Mouse (Mus musculus) splenic B cell, adult 2 months (primary cell): Measurements from ENCODE around the gene Rfx8.
A peak's percentile ranks its signal among the peaks of the same experiment; 100 is the strongest.

Source experiments
- DNase-seq: peaks from one replicate; pipeline ENCODE4 v3.0.0-alpha.2; 2011; ENCODE audit warnings: low read depth, low spot score
- H3K27me3 ChIP-seq: 2 replicates; pipeline ENCODE4 v1.6.1; 2012; ENCODE audit warnings: mild to moderate bottlenecking, low read length, moderate library complexity, mixed read lengths; ENCODE audit not compliant: control insufficient read depth, poor library complexity, insufficient read depth, severe bottlenecking
- H3K36me3 ChIP-seq: 2 replicates; pipeline ENCODE4 v1.6.1; 2012; ENCODE audit warnings: mild to moderate bottlenecking, low read length, moderate library complexity, mixed read lengths; ENCODE audit not compliant: control insufficient read depth, poor library complexity, insufficient read depth, severe bottlenecking

Rfx8 gene

DNA sequence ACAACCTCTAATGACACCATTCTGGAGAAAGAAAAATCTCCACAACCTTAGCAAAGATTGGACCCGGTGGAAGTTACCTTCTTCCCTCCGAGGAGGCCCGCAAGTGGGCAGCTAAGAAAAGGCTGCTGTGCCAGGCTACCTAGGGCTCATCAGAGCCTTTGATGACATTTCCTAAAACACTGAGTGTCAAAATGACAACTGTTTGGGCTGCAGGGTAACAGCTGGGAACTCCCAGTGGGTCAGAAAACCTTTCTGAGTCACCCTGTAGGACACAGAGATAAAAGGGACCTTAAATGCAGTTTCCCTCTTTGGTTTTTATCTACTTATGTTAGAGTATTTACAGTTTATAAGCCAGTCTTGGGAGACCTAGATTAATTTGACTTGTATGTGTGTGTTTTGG lies 6.1 kb downstream of the Rfx8 start:
- H3K36me3 ChIP-seq: no peaks in the 10 kb centered on the region
- H3K27me3 ChIP-seq: no peaks in the 10 kb centered on the region; the same call in 1 of the 2 replicates
- DNase-seq: no peak

DNA sequence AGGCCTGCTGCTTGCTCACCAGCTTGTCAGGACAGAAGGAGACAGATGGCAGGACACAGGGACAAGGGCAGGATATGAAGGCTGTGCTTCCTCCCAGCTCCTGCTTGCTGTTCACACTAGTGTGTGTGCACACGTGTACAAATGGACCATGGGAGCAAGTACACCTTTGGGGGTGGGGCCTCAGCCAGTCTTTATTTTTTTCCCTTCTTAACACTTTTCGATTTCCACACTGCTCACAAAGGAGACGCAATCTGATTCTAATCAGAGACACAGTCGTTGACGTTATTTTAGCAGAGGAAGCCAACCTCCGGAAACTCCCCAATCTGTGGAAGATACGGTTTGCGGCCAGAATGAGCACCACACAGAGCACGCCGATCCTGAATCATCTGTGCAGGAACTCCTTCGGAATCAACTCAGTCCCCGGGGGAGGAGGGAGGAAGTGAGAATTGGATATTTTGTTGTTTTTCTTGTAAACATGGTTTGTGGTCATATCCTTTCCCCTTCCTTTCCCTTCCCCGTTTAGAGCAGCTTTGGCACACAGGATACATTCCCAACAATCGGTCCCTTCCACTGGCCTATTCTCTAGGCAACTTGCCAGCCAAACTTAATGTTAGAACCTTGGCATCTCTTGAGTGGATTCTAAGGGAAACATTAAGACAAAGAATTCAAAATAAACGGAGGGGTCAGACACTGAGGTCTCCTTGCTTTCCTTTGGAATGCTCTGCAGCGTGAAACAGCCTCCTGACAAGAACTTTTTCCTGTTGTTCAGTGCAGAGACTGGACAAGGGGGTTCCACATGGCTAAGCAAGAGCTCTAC lies 6.7 kb downstream of the Rfx8 start:
- peak; percentile 40 for DNase-seq
- no peaks in the 10 kb centered on the region for H3K36me3 ChIP-seq
- no peaks in the 10 kb centered on the region; the same call in 1 of the 2 replicates for H3K27me3 ChIP-seq

DNA sequence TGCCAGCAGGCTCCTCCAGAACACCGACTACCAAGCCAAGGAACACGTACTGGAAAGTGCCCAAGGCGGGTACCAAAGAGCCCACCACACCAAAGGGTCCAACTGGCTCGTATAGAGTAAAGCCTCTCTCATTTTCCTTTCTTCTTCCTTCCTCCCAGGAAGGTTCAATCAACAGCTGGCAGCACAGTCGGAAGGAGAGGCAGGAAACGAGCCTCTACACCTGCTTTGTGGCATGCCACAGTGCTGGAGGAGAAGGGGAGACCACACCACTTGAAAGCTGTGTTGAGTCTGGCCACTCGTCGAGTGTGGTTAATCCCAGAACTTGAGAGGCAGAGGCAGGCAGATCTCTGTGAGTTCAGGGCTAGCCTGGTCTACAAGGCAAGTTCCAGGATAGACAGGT lies 7.5 kb downstream of the Rfx8 start:
- DNase-seq: no peak
- no peaks in the 10 kb centered on the region for H3K36me3 ChIP-seq
- H3K27me3 ChIP-seq: no peaks in the 10 kb centered on the region; the same call in 1 of the 2 replicates

DNA sequence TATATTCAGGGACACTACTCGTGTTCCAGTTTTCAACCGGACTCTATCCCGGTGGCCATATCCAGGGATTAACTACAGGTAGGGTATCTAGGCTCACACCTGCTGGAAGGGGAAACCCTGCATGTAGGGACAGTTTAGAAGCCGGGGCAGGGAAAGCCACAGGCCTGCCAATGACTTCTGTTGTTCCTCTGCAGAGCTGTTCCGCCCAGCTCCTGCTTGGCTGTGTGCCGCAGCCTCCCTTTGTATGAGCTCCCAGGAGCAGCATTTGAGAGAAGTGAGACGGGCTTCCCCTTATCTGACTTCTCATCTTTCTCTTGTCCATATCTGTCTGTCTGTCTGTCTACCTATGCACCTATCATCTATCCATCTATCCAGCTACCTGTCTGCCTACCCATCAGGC lies 8.5 kb downstream of the Rfx8 start:
- Histone ChIP-seq H3K36me3 (no peaks in the 10 kb centered on the region), H3K27me3 (no peaks in the 10 kb centered on the region)
- DNase-seq: no peak

DNA sequence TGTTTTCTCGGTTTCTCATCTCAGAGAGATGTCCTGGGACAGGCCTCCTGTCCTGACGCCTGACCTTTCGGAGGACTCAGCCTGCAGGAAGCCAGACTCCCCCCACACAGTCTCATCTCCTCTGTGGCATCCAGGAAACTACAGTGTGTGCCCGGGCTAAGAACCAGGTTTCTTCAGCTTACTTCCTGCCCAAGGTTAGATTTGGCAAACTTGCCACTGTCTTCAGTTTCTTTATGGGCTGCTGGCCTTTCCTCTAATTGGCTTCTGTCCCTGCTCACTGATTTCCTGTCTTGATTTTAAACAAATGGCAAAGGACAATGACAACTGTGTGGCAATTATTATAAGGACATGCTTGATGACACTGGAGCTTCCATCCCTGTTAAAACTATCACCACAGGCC lies 10.2 kb downstream of the Rfx8 start:
- no peak for DNase-seq
- Histone ChIP-seq H3K27me3 (no peaks in the 10 kb centered on the region), H3K36me3 (no peaks in the 10 kb centered on the region)

DNA sequence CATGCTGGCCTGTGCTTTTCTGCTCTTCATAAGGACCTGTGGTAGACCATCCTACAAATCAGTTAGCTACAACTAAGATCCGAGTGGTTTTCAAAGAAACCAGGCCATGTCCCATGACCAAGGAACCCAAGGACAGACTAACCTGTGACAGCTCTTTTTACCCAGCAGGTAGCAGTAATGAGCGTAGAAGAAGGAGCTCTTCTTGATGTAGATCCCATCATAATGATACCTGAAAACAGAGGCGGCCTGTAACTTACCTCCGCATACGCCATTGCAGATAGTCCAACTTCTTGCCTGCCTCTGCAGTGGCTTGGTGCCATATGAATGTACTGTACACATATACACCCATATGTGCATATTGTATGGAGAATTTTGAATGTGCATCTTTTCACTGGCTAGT lies 10.8 kb downstream of the Rfx8 start:
- no peaks in the 10 kb centered on the region for H3K36me3 ChIP-seq
- no peaks in the 10 kb centered on the region for H3K27me3 ChIP-seq
- DNase-seq: no peak

DNA sequence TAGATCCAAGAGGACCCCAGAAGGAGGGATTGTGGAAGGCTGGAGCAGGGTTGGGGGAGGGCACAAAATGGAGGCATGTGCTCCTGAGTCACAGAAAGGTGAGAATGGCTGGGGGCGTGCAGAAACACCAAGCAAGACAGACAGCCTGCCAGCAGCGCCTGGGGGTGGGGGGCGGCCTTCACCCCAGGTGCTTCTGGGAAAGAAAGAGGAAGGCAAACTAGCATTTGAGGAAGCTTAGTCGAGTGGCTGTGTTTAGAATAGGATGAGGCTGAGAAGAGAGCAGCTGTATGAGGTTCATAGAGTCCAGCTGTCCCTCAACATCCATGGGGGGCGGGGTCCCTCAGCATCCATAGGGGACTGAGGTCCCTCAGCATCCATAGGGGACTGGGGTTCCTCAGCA lies 12.0 kb downstream of the Rfx8 start:
- H3K36me3 ChIP-seq: no peaks in the 10 kb centered on the region
- no peaks in the 10 kb centered on the region for H3K27me3 ChIP-seq
- peak; percentile 13 for DNase-seq

DNA sequence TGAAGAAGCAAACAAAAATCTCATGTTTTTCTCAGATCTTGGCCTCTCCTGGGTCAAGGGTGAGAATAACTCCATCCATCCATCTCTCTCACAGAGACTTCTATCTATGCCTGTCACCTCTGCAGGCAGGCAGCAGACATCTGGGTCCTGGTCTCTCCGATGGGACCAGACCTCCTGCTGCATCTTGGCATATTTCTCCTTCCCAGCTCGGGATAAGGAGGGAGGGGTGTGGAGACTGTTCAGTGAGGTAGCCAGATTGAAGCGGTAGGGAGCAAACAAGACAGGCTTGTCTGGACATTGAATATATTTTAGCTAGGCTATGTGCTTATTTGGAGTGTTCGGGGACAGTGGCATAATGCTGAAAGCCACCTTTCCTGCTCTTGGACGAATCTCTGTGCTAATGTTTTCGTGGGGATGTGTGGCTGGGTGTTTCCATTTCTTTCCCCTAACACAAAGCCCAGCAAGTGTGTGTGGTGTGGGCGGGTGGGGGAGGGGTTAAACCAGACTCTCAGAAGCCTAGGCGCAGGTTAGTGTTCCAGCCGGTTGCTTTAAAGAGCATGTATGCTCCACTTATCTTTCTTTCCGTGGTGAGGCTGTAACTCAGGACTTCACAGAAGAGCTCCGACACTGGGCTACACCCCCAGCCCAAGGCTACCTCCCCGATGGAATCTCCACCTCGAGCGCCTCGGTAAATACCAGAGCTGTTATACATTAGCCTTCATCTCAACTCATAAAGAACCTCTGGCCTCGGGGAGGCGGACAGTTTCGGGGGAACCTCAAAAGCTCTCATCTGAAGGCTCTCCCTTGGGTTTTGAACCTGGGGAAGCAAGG lies 18.4 kb downstream of the Rfx8 start:
- no peak for DNase-seq
- H3K36me3 ChIP-seq: no peaks in the 10 kb centered on the region
- no peaks in the 10 kb centered on the region for H3K27me3 ChIP-seq

DNA sequence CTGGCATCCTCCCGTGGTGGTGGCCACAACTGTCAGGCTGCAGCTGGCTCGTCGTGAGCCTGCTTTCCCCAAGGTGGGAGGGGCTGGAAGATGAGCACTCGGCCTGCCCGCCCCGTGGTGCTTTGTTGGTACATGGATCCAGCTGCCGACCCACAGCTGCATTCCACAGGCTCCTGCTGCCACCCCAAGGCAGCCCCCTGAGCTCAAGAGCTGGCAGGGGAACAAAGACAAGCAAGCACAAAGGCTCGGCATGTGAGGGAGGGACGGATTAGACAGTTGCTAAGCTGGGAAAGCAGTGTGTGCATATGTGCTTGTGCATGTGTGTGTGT lies 19.6 kb downstream of the Rfx8 start:
- Histone ChIP-seq H3K36me3 (no peaks in the 10 kb centered on the region), H3K27me3 (no peaks in the 10 kb centered on the region)
- no peak for DNase-seq

DNA sequence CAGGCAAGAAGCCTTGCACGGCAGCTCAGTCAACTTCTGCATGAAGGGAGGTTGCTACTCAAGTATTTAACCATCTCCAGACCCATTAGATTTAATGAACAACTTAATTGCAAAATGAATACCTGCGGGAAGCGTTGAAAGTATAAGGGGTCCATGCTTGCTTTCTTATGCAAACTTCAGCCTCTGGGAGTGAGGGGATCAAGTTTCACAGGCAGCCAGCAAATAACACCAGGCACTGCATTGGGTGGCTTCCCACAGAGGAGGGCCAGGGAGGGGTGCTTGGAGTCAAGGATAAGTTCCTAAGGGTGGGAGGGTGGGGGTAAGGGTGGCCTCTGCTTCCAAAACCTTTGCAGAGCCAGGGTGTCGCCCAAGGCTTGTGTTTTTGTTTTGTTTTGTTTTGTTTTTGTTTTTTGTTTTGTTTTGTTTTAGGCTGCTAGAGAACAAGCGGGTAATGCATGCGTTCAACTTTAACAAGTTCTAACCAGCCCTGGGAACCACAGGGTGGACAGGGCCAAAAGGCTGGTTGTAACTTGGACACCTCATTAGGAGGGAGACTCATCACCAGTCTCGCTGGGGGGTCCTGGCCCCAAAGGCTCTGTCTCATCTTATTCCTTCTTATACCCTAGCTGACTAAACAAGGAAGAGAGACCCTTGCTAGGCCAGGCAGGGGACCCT lies 20.1 kb downstream of the Rfx8 start:
- no peaks in the 10 kb centered on the region for H3K36me3 ChIP-seq

DNA sequence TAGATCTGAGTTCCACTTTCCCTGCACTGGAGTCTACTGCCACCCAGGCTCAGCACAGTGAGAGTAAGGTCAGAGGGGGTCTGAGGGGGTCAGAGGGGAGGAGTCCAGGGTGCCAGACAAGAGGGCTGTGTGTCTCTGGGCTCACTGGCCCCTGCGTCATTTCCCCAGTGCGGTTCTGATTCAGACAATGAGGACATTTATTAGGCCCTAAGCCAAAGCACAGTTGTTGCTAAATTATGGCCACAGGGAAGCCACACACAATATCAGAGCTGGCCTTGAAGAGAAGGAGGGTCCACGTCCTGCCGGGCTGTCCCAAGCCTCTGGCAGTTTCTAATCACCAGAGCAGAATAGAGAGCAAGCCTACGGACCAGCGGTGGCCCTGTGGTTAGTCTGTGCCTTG lies 22.3 kb downstream of the Rfx8 start:
- H3K36me3 ChIP-seq: no peaks in the 10 kb centered on the region
- DNase-seq: no peak

More for the DNA sequence above, 20.1 kb downstream of the Rfx8 start:
- H3K27me3 ChIP-seq: no peaks in the 10 kb centered on the region
- DNase-seq: no peak

DNA sequence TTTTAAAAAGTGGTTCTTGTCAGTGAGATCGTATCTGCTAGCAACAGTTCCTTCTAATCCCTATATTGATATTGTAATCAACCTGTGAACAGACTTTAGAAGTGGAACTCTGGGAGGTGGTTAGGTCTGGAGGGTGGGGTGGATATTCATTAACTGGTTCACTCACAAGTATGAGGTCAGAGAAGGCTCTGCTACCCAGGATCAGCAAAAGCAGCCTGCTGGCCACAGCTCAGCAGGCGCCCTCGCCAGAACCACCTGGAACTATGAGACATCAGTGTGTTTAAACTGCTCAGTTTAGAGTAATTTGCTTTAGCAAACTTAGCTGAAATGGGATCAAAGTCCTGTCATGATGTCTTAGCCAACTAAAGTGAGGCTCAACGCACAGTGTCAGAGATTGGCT lies 25.6 kb downstream of the Rfx8 start:
- Histone ChIP-seq H3K27me3 (no peaks in the 10 kb centered on the region), H3K36me3 (no peaks in the 10 kb centered on the region)
- DNase-seq: no peak

More for the DNA sequence above, 22.3 kb downstream of the Rfx8 start:
- no peaks in the 10 kb centered on the region for H3K27me3 ChIP-seq

DNA sequence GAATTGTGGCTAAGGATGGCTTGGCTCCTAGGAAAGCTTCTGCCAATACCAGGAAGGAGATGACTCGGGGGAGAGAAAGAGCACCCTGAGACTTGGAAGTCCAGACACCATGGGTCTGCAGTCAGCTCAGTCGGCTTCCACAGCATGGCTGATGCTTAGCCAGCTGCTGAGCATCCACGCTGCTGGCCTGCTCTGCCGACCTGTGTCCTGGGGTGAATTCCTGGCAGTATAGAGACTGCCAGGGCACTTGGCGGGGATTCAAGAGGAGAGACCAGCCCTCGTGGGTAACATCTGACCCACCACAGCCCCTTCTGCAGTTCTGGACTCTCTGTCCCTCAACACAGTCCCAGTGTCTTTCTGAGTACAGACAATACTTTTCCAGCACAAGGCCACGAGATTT lies 26.0 kb downstream of the Rfx8 start:
- Histone ChIP-seq H3K36me3 (no peaks in the 10 kb centered on the region), H3K27me3 (no peaks in the 10 kb centered on the region)
- DNase-seq: no peak

DNA sequence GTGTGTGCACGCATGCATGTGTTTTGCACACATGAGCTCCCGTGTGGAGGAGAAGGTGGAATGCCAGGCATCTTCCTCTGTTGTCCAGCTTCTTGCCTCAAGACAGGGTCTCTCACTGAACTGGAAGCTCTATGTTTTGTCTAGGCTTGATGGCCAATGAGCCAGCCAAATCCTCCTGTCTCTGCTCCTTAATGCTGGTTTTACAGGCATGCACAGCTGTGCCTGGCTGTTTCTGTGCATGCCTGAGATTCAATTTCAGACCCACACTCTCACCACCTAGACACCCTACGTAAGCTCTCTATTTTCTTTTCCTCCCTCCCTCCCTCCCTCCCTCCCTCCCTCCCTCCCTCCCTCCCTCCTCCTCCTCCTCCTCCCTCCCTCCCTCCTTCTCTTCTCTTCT lies 28.8 kb downstream of the Rfx8 start:
- no peak for DNase-seq
- Histone ChIP-seq H3K27me3 (no peaks in the 10 kb centered on the region), H3K36me3 (no peaks in the 10 kb centered on the region)

DNA sequence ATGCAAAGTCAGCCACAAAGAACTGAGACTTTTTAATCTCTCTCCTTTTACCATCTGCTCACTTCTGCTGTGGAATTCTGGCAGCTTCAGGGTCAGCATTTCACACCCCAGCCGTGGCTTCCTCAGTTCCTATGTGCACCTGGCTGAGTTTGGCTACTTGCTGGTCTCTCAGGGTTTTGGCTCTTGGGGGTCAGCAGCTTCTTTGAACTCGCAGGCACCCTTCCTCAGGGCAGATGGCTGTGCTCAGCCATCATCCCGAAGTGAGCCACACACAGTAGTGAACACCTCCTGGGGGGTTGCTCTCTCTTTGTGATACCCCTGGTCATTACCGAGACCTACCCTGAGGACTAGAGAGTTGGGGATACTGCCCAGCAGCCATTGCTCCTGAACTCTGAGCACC lies 29.7 kb downstream of the Rfx8 start:
- no peaks in the 10 kb centered on the region for H3K36me3 ChIP-seq
- H3K27me3 ChIP-seq: no peaks in the 10 kb centered on the region
- DNase-seq: no peak
